Mouse (Mus musculus): ENCODE results near the gene Pmis2.

Gene Pmis2

DNA sequence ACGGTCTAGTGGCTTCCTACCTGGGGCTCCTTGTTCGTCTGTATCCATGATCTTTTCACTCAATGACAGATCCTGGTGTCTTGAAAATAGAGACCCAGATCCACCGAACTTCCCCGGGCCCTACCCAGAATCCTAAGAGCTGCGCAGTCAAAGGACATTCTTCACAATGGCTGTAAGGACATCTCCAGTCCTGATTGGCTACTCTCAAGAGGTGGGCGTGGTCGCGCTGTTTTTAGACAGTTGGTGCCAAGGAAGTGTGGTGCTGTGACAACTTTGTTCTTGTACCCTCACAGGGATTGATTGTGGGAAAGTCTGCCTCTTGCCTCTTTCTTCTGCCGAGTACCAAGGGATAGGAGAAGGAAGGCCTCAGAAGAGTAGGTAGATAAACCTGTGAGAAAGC, at the start of gene Pmis2:
TSS of gene Pmis2 (minus strand) at position 126 of the 400 bp plus-strand sequence.
- no peak for DNase-seq (ENCODE audit: low read depth, low spot score)

- DNase-seq (ENCODE audit: low read depth, low spot score): no peak
Observed at GRCm38 (mm10) chr7:30719669-30720068, 48.3 kb upstream of the Pmis2 start.

GRCm38 (mm10) chr7:30717716-30718046, 46.3 kb upstream of the Pmis2 start:
- DNase-seq (ENCODE audit: low read depth, low spot score): no peak

DNA sequence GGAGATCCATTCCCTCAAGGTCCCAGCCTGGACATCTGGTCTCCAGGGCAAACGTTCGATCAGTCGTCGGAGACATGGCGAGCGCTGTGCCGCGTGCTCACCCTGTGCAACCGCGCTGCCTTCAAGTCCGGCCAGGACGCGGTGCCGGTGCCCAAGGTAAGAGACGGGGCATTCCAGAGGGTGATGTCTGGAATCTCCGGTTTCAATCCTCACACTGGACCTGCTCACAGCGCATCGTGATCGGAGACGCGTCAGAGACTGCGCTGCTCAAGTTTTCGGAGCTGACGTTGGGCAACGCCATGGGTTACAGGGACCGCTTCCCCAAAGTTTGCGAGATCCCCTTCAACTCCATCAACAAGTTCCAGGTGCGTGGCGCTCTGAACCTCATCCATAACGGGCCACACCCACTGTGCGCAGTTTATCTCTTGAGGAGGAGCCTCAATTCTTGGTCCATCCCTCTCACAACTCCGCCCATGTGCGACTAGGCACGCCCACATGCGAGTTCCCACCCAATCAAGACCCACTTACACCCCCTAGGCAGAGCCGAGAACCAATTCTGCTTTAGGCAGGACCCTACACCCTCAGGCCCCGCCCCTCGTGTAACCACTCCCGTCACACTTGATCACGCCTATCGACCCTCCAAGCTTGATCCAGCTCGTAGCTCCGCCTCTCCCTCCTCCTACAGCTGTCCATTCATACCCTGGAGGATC, 45.8 kb upstream of the Pmis2 start:
- no peak for DNase-seq (ENCODE audit: low read depth, low spot score)

DNA sequence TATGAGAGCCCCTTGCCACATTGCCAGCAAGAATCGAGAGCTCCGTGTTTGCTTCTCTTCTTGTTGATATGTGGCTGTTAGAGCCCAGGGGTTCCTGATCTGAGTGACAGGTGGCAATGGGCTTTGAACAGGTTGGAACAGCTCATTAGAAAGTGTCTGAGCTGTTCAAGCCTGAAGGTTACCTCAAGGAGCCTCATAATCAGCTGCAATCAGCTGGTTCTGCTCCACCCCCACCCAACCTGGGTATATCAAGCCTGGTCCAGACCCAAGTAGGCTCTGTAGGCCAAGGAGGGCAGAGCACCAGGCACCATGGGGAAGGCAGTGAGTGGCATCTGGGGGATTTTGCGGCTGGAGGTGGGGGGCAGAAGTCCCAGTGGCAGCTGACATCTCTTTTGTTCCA, 40.5 kb upstream of the Pmis2 start, which contains the start of gene Atp4a:
TSS of gene Atp4a (plus strand) at position 268 of the 400 bp plus-strand sequence.
- no peak for DNase-seq (ENCODE audit: low read depth, low spot score)

GRCm38 (mm10) chr7:30707441-30707840, 36.0 kb upstream of the Pmis2 start:
- DNase-seq (ENCODE audit: low read depth, low spot score): peak; percentile 17

DNA sequence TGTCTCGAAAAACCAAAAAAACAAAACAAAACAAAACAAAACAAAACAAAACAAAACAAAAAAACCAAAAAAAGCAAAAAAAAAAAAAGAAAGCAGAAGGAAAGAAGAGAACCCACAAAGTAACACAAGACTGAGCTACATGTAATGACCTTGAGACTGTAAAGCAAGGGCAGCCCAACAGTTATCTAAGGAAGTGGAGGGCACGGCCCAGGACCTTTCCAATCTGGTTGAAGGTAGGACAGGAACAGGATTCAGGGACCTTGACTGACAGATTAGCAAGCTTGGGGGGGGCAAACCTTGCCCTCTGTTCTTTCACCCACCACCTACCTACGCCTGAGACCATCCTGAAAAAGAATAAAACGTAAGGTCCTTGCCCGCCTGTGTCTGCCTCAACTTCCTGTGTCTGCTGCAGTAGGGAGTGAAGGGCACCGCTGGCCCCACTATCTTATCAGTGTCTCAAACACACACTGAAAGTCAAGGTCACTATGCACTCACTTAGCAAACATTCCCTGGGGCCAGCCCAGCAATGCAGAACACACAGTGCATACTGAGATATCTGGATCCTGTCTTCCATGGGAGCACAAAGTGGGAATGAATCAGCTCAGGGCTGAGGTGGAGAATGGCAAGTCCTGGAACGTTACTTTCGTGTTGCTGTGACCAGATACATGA, 34.9 kb upstream of the Pmis2 start:
- DNase-seq (ENCODE audit: low read depth, low spot score): no peak

GRCm38 (mm10) chr7:30698589-30698988, 27.2 kb upstream of the Pmis2 start, which contains the start of gene 2200002J24Rik:
2200002J24Rik (plus strand) TSS chr7:30698926.
- peak; percentile 21 for DNase-seq (ENCODE audit: low read depth, low spot score)

DNA sequence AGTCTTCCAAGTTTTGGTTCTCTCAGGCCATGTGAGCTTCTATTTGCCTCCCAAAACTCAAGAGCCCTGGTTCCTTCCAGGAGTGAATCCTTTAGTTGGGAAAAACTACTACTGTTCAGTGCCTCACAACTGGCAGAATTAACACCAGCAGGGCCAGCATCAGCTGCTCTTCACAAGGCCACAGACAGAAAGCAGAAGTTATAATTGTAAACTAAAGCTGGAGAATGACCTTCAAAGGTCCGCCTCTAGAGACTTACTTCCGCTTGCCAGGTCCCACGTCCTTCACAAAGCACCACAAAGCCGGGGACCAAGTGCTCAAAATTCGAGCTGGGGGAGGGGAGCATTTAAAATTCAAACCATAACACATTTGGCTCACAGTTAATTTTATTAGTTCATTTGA, 26.7 kb upstream of the Pmis2 start:
- DNase-seq (ENCODE audit: low read depth, low spot score): no peak

DNA sequence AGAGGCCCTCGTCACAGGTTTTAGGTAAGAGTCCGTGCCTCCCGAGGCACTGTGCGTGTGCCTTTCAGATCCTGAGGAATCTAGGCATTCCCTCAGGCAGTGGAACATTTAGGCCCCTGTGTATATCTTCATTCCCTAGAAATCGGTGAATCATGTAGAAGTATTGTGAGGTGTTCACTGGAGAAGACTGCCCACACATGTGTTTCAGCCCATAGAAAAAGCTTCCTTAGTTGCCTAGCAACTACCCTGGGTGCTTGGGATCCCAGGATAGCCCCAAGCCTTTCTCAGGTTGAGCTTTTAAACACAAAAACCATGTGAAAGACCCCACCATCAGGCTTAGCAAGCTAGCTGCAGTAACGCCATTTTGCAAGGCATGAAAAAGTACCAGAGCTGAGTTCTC, 16.9 kb upstream of the Pmis2 start:
- no peak for DNase-seq (ENCODE audit: low read depth, low spot score)

DNA sequence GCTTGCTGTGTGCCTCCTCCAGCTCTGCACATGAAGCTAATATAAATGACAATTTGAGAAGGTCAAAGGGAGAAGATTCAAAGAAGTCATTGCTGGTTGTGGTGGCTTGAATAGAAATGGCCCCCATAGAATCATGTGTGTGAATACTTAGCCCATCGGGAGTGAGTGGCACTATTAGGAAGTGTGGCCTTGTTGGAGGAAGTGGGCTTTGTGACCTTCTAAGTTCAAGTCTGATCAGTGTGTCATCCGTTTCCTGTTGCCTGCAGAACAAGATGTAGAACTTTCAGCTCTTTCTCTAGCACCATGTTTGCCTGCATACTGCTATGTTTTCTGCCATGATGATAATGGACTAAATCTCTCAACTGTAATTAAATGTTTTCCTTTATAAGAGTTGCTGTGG, 12.0 kb upstream of the Pmis2 start:
- no peak for DNase-seq (ENCODE audit: low read depth, low spot score)

DNA sequence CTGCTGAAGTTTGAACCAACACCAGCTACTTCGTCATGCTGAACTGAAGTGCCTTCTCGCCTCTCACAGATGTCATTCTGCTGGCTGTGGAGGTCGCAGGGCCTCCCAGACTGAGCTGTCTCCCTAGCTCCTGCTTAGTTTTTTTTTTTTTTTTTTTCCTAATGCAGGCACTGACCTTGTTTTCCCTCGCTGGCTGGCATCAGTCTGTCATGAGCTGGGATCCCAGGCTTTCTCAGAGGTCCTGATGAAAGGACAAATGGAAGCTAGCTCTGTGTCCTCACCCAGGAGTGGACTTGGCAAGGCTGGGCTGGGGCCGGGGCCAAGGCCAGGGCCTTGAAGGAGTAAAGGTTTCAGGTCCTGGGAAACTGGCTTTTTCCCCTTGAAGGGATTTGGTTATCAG, 10.5 kb upstream of the Pmis2 start:
- no peak for DNase-seq (ENCODE audit: low read depth, low spot score)

- peak; percentile 82 for DNase-seq (ENCODE audit: low read depth, low spot score)
Observed at GRCm38 (mm10) chr7:30678263-30678975, 7.0 kb upstream of the Pmis2 start.

DNA sequence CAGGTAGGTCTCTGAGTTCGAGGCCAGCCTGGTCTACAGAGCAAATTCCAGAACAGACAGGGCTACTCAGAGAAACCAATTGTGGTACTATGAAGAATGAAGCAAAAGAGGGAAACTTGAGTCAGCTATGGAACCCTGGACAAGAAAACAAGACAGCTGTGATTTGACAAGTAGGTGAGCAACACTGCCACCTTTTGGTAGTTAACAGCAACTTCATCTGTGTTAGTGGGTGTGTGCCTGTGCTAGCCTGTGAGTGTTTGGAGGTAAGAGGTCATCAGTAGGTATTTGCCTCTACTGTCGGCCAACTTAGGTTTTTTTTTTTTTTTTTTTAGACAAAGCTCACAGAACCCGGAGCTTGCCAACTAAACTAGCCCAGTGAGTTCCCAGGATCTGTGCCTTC, 2.2 kb downstream of the Pmis2 start:
- peak; percentile 45 for DNase-seq (ENCODE audit: low read depth, low spot score)

DNA sequence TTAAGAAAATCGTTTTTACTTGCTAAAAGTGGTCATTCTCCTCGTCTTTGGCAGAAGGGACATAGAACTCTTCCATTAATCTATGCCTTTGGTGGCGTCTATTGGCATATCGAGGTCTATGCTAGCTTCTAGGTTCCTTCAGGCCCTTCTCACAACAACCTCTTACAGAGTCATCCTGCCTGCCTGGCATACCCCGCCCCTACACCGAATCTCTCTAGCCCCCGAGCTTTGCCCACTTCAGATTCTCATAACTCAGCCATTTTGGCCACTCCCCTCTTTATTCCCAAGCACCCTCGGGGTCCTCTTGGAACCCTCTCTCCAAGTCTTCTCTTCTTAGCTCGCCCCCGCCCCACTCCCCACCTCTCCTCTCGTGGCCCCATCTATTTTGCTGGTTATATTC, 6.1 kb downstream of the Pmis2 start:
- DNase-seq (ENCODE audit: low read depth, low spot score): peak; percentile 7

GRCm38 (mm10) chr7:30664529-30665200, 6.7 kb downstream of the Pmis2 start, which contains the start of gene Haus5:
Haus5 (minus strand) TSS chr7:30664994.
- peak; percentile 90 for DNase-seq (ENCODE audit: low read depth, low spot score)

GRCm38 (mm10) chr7:30649591-30650540, 21.5 kb downstream of the Pmis2 start, which contains the start of gene Rbm42:
Rbm42 (minus strand) TSS chr7:30650317.
- DNase-seq (ENCODE audit: low read depth, low spot score): peak; percentile 99

GRCm38 (mm10) chr7:30639083-30639482, 32.3 kb downstream of the Pmis2 start:
- no peak for DNase-seq (ENCODE audit: low read depth, low spot score)

- no peak for DNase-seq (ENCODE audit: low read depth, low spot score)
Observed at GRCm38 (mm10) chr7:30636395-30636794, 35.0 kb downstream of the Pmis2 start.

- no peak for DNase-seq (ENCODE audit: low read depth, low spot score)
Observed at GRCm38 (mm10) chr7:30635752-30636151, 35.7 kb downstream of the Pmis2 start, which contains the start of gene Etv2. Etv2 (minus strand) TSS chr7:30635852.

GRCm38 (mm10) chr7:30634621-30635020, 36.8 kb downstream of the Pmis2 start:
- peak; percentile 16 for DNase-seq (ENCODE audit: low read depth, low spot score)
